Mouse (Mus musculus): ENCODE measurements at regions not wholly inside any gene's neighbourhood (a gene's known extent, or its start where the extent isn't known, plus 50 kb on each side); places are given as distances from the start of the nearest gene placed in this dataset.

DNA sequence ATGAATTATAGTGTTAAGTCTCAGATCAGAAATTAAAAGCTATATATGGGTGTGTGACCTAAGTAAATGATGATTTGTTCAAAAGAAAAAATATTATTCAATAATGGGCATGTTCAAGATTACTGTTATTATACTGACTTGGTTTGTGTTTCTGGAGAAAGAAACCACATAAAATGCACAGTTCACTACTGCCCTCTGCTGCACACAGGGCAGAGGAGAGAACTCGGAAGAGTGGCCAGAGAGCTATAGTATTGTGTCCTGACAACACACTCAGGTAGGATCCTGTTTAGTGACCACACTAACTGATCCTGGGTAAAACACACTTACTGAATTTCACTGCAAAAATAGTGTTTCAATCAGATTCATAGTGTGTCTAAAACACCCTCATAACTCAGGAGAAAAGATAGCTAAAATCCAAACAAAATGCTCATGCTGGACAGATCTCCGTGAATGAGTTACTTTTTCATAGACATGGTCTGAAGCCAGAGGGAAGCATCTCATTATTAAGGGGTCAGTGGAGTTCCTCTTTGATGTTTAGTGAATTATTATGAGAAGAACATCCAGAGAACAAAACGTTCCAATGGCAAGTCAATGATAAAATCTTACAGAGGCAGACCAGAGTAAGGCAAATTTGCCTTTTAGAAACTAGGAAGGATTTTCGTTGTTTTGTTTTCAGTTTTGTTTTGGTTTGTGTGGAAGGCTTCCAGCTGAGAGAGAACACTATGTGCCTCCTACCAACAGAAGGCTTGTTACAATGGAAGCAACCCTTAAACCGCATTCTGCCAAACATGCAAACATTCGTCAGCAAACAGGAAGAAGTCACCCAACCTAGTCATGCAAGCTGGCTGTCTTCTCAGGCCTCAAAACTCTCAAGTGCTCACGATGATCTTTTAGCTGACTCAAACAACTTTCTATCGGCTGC lies 218.6 kb upstream of the Dab2 start:
- ATAC-seq (ENCODE audit: insufficient number of reproducible peaks, low FRiP score, low TSS enrichment), result no peak

DNA sequence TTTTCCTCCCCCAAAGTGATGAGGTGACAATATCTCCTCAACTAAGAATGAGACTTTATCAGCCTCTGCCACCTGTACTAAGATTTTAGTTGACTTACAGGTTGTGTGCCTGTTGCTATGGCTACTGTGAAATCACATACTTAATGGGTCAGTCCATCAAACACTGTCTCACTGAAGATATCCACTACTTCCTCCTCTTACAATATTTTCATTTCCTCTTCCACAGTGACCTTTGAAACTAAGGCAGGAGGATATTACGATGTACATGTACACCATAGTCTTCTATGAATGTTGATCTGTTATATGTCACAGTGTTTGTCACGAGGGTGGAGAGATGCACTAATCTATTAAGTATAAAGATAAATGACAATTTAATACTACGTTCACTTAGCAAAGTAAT lies 212.4 kb upstream of the Dab2 start:
- no peak for ATAC-seq (ENCODE audit: insufficient number of reproducible peaks, low FRiP score, low TSS enrichment)

DNA sequence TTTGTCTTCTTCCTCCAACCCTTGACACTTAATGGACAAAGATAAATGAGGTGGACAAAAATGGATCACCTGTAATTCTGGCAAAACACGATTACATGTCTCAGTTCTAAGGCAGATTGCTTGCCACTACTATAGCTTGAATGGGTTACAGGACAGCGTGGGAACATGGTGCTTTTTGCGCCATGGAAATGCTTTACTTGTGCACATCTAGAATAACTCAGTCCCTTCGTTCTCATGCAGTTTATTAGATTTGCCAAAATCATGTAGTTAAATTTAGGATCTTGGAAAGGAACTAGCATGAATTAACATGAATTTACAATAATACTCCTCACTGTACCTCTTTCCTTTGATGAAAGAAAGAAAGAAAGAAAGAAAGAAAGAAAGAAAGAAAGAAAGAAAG lies 211.1 kb upstream of the Dab2 start:
- no peak for ATAC-seq (ENCODE audit: insufficient number of reproducible peaks, low FRiP score, low TSS enrichment)

DNA sequence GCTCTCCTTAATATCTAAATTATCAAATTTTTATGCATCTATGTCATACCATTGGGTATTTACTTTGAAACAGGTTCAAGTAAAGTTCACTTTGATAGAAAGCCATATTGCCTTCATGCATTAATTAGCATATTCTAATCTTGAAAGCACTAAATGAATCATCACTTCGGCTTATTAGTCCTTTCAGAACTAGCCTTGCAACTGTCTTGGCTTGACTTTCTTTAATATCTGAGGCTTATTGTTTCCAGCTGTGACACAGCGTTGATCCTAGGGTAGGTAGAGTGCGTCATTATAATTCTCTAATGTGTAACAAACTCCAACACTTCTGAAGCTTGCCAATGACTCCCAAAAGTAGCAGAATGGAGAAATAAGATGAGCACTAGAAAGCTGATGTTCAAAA lies 169.9 kb upstream of the Dab2 start:
- ATAC-seq (ENCODE audit: insufficient number of reproducible peaks, low FRiP score, low TSS enrichment), result no peak

DNA sequence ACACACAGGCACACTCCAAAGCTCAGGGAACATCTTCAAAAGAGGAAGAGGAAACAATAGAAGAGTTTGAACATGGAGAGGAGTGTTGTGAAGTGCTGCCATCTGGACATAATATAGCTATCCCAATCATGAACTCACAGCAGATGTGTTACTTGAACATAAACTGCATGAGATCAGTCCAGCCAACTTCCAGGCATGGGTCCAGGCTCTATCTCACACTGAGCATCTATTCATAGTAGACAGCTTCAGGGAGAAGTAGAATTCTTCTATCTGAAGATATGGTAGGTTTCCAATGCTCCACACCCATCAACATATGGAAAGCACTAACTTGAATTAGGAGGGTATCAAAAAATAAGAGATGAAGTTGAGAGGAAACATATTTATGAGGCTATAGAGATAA lies 167.4 kb upstream of the Dab2 start:
- no peak for ATAC-seq (ENCODE audit: insufficient number of reproducible peaks, low FRiP score, low TSS enrichment)

DNA sequence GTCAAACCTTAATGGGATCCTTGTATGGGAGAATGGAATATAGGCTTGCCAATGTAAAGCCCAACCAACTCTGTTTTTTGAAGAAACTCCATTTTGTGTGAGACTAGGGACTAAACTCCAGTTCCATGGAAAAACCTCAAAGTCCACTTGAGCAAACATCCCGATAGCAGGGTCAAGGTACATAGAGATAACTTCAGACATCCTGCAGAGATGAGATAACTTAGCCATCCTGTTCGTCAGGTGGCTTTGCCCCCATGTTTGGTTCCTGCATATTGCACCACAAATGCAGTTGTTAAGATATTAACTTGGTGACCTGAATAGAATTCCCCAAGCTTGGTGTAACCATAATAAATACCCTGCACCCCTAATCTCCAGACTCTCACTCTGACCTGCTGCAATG lies 154.5 kb upstream of the Dab2 start:
- ATAC-seq (ENCODE audit: insufficient number of reproducible peaks, low FRiP score, low TSS enrichment), result no peak

DNA sequence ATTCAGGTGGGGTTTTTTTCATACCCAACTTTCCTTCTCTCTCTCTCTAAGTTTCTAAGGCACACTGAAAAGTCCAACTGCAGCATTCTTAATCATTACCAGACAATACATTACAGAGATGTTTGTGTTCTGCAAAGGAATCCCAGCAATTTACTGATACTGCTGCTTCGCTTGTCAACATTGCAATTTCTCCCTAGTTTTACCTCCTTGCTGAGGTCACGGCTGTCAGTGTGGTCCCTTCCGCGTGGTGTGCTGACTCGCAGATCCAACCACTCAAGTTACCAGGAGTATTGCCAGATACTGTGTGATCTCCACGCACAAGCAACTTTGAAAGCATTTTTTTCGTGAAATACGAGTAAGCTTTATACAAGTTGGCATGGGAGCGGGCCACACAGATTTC lies 144.9 kb upstream of the Dab2 start:
- ATAC-seq (ENCODE audit: insufficient number of reproducible peaks, low FRiP score, low TSS enrichment), result no peak

DNA sequence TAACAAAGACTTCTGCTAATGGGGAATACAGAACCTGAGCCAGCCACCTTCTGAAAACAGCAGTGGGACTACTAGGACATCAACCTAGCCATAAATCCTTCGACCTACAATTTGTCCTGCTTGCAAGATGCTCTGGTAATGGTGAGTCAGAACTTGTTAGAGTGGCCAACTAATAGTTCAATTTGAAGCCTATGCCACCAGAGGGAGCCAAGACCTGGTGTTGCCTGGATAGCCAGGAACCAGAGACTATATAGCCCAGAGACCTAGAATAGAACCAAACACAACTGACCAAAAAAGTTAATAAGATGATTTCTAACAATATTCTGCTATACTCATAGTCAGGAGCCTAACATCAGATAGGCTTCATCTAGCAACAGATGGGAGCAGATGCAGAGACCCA lies 119.3 kb upstream of the Dab2 start:
- no peak for ATAC-seq (ENCODE audit: insufficient number of reproducible peaks, low FRiP score, low TSS enrichment)

DNA sequence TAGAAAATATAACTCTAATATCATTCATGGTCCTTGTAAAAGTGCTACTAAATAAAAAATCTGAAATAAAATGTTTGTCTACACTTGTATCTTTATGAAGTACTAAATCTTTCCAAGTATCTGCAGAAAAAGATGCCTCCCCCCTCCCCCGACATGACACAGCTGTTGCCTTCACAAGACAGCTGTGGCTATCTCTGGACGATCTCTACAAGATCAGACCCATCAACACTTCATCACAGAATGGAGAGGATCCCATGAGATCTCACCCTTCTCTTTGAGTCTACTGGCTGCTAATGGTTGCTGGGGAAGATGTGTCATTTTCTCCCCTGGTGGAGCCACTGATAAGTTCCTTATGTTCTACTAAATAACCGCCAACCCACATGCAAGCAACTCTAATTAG lies 116.0 kb upstream of the Dab2 start:
- no peak for ATAC-seq (ENCODE audit: insufficient number of reproducible peaks, low FRiP score, low TSS enrichment)

DNA sequence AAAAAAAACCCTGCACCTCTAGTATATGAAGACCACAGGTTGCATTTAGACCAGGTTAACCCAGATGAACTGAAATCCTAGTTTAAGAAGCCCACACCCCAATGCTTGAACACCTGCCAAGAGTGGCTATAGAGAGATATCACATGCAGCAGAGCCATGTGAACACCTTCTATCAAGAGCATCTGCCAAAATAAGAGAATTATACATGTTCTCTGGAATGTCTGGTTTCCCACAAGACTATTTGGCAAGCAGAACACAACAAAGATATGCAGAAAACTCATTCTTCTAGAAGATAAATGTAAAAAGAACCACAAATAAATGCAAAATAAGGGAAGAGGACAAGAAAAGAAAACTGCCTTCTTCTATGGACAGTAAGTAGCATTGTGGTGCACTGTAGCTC lies 107.7 kb upstream of the Dab2 start:
- ATAC-seq (ENCODE audit: insufficient number of reproducible peaks, low FRiP score, low TSS enrichment), result no peak

DNA sequence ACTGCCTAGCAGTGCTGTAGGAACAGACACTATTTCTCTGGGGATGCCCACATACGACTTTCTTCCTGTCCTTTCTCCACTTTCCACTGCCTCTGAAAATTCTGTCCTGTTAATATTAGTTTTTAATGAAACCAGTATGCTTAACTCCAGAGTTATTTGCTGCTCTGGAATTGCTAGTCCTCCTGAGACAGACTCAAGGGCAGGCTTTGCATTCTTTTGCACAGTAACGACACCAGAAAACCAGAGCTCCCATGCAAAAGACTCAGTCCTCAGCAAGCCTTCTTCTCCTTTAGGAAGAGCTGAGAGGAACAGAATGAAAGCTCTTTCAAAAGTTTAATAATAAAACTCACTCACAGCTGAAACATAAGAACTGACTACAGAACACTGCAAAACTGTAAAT lies 92.3 kb upstream of the Dab2 start:
- no peak for ATAC-seq (ENCODE audit: insufficient number of reproducible peaks, low FRiP score, low TSS enrichment)

DNA sequence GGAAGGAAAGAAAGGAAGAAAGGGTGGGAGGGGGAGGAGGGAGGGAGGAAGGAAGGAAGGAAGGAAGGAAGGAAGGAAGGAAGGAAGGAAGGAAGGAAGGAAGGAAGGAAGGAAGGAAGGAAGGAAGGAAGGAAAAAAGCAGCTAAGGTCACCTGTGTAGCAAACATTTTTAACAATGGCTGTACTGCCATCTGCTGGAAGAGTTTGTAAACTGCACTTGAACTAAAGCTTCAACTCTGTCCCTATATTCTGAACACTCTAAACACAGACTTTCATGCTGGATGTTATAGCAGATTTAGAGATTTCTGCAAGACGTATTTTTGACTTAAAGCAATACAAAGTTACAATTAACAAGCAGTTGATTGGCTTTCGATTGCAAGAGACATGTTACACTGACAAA lies 90.3 kb upstream of the Dab2 start:
- 0 out of 2 replicates have a peak, but pooled peaks have one; percentile 66 for ATAC-seq (ENCODE audit: insufficient number of reproducible peaks, low FRiP score, low TSS enrichment)

DNA sequence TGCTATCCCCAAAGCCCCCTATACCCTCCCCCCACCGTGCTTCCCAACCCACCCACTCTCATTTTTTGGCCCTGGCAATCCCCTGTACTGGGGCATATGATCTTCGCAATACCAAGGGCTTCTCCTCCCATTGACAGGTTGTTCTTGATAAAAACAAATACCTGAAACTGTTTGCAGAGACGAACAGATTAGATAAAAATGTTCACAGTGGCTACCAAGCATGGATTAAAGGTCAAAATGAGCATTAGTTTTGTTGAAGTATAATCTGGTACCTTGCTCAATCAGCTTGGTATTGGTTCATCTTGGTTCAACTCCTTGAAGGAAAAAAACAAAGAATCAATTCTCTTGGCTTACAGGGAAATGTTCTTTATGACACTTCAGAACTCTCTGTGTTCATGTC lies 81.5 kb upstream of the Dab2 start:
- no peak for ATAC-seq (ENCODE audit: insufficient number of reproducible peaks, low FRiP score, low TSS enrichment)

DNA sequence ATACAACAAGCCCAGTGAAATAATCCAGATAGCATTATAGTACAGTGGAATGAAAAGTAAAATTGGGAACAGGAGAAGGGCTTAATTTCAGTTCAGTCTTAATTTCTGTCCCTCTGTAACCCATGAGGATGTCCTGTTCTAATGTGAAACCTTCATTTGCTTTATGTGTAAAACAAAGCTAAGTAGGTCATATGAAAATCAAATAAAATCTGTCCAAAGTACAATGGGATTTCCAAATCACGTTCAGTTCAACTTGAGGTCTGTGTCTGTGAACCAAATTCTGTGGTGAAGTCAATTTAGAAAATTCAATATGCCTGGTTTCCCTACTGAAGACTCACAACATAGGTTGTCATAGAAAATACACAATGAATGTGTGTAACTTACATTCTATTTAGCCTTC lies 74.4 kb upstream of the Dab2 start:
- no peak for ATAC-seq (ENCODE audit: insufficient number of reproducible peaks, low FRiP score, low TSS enrichment)

DNA sequence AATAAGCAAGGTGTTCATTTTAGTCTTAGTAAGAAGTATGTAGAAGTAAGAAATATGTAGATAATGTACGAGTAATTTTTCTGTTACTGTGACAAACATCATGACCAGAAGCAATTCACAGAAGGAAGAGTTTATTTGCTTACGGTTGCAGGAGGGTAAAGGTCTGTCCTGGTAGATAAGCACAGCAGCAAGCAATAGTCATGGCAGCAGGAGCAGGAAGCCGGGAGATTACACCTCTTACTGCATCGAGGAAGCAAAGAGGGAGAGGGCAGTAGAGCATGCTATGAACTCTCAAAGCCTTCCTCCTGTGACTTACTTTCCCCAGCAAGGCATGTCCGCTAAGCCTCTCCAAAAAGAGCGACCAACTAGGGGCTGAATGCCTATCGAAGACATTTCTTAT lies 69.0 kb upstream of the Dab2 start:
- no peak for ATAC-seq (ENCODE audit: insufficient number of reproducible peaks, low FRiP score, low TSS enrichment)

DNA sequence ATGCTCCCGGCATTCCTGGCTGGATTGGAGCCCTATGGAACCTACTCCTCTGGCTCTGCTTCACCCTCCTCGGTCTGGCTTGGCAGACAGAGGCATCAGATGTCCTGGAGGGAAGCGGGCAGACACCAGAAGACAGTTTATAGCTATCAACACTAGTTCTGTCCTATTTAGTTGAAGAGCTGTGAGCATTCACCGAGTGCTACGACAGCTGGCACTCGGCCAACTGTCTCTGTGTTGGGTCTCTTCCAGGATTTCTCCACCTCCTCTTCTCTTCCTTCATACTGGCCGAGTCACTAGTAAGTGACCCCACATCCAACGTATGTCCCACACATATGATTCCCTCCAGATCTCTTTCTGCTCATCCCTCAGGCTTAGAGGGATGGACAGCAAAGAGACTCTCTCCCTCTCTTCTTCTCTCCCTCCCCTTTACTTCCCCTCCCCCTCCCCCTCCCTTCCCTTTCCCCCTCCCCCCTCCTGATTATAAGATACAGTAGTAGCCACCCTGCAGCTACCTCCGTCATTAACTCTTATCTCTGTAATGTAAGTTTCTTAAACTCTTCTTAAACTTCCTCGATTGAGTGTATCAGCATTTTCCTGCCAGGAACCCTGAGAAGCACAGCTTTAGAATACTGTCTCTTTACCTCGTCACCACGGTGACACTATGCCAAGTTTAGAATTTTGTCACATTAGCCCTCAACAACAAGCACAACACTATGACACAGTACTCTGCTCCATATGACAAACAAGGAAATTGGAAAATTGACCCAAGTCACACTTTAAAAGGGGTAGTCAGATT lies 68.1 kb upstream of the Dab2 start:
- ATAC-seq (ENCODE audit: insufficient number of reproducible peaks, low FRiP score, low TSS enrichment), result no peak

DNA sequence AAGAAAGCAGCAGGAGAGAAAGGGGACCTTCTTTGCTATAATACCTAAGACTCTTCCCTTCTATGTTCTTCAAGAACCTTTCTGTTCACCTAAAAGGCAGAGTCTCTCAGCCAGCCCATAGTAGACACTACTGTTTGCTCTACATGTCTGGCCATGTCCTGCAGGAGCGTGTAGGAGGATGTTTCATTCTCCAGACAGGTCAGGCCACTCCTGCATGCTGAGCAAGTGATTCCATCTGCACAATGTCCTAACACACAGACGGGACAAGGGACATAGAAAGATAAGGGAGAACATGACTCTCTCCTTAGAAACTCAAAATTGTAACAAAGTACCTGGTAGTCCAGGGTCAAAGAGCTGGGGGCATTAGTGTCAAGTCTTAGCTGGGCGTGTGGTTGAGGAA lies 66.0 kb upstream of the Dab2 start:
- no peak for ATAC-seq (ENCODE audit: insufficient number of reproducible peaks, low FRiP score, low TSS enrichment)

DNA sequence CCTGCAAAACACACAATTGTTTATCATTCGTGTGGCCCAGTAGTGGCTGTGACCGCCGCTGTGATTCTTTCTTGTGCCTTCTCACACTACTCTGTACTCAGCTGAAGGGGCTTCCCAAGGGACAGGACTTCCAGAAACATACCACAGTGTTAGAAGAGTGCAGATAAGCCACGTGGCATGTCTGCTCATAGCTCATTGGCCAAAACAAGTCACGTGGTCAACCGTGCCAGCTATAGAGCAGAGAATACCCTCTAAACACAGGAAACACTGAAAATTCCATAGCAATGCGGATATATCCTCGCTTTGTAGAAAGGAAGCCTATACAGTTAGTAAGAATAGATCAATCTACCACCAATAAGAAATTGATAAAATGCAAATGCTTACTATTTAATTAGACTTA lies 63.0 kb upstream of the Dab2 start:
- no peak for ATAC-seq (ENCODE audit: insufficient number of reproducible peaks, low FRiP score, low TSS enrichment)

DNA sequence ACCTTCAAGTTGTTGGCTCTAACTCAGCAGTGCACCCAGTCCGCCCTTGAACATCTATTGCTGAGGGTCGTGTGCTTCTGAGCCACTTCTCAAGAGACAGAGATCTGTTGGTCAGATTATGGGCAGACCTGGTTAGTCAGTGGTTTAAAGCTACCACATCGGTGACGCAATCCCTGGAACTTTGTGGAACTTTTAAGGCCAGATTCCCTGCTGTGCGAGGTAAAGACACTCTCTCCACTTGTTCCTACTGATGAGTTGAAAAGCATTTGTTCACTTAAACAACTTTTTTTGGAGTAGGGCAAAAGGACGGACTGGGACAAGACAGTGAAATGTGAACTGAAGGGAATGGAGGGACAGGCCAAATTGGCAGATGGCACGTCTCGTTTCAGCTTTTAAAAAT lies 61.9 kb upstream of the Dab2 start:
- ATAC-seq (ENCODE audit: insufficient number of reproducible peaks, low FRiP score, low TSS enrichment), result no peak

DNA sequence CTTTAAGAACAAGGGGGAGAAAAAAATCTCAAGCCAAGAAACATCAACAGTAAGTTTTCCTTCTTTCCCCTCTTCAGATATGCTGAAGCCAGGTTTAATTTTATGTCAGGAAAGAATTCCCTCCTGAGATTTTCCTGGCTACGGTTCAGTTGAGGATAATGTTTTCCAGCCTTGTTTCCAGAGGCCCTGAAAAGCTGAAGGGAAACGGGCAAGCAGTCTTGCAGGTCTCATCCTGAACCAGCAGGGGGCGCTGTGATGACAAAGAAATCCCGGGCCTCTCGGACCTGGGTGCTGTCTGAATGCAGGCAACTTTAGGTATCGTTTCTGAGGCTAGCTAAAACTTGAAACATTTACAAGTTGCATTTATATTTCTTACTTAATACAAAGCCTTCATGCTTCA lies 61.5 kb upstream of the Dab2 start:
- no peak for ATAC-seq (ENCODE audit: insufficient number of reproducible peaks, low FRiP score, low TSS enrichment)

DNA sequence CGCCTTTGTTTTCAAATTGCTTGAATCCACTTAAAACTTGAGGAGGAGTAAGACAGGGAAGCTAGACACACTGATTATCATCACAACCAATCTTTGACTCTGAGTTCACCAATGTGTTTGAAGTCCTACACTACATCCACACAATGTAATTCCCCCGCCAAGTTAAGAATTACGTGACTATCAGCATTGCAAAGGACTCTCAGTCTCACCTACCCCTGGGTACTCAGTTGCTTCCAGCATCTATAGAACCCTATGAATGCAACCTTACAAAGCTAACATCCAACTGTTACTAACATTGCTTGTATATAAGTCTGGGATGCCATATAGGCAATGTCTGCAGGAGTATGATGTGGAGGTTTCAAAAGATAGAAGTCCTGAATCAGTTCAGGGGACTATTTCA lies 60.8 kb upstream of the Dab2 start:
- no peak for ATAC-seq (ENCODE audit: insufficient number of reproducible peaks, low FRiP score, low TSS enrichment)

DNA sequence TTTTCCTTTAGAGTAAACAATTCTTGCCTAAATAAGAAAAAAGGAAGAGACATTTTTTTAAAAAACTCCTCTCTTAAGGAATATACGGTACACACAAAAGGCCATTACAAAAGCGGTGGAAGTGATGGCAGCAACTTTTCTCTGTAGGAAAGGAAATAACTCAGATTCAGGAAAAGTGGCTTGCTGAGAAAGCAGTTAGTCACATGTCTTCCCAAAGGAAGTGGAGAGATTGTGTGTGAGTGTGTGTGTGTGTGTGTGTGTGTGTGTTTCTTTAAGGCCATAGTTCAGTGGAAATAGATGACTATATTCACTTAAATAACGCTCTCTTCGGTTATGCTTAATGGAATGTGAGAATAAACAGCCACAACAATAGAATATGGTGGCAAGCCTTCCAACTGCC lies 57.5 kb upstream of the Dab2 start:
- no peak for ATAC-seq (ENCODE audit: insufficient number of reproducible peaks, low FRiP score, low TSS enrichment)

All from cerebellum, adult (tissue).